Mouse (Mus musculus): ENCODE results near the gene 9430097D07Rik. TPM values are rescaled to one million over a fixed set of nuclear protein-coding genes. Genes with fewer than 3 reads are reported as not detected.

9430097D07Rik gene
- polyA plus RNA-seq, 1 experiment = not detected

DNA sequence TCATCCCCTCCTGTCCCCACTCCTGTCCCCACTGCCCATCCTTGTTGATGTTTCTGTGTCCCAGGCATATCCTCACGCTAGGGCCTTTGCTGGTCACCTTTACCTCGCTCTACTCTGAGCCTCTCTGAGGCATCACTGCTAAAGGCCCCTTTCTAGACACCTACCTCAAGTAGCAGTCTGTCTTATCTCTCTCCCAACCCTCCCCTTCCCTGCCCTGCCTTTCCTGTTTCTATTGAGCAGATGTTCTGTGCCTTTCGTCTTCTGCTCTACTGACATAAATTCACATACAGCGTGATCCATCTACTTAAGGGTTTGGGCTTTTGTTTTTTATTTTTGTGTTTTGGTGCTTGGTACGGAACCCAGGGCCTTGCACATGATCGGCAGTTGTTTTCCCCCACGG is 19.5 kb downstream of the 9430097D07Rik start:
- WGBS = 72% methylated on average over 7 of the region's 7 CpGs
- Histone ChIP-seq H3K27ac (ENCODE audit: insufficient read depth, low read depth, low read length) (0 out of 2 replicates have a peak overlapping the region, but pooled peaks have one; percentile 3), H3K4me1 (ENCODE audit: control insufficient read depth, insufficient read depth, low read length) (peaks cover 24% of the 10 kb centered on the region), H3K4me3 (ENCODE audit: insufficient read depth, low read depth, low read length) (no peak overlapping the region)
- no peak for TF ChIP-seq POLR2A (IDR thresholded peaks at IDR 0.05; ENCODE audit: insufficient read depth, low read depth, low read length)
- TF ChIP-seq CTCF (IDR thresholded peaks at IDR 0.05; ENCODE audit: insufficient read depth, low read depth, low read length) = no peak

DNA sequence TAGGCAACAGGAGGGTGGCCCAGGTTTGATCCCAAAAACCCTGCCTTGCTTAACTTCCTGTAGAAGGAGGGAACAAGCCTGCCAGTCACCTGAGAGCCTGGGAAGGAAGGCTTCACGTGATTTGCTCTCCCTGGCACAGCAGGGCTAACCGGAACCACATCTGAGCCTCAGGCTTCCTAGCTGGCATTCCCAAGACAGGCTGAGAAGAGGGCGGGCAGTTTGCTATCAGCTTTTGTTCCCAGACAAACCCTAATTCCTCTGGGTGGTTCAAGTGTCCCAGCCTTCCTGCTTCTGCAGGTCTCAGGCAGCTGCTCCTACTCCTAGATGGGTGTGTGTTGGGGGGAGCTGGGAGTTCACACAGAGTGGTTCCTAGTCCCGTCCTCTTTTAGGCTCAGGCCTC is 20.0 kb downstream of the 9430097D07Rik start:
- Histone ChIP-seq H3K4me1 (ENCODE audit: control insufficient read depth, insufficient read depth, low read length) (peaks cover 24% of the 10 kb centered on the region), H3K4me3 (ENCODE audit: insufficient read depth, low read depth, low read length) (no peak overlapping the region), H3K27ac (ENCODE audit: insufficient read depth, low read depth, low read length) (0 out of 2 replicates have a peak overlapping the region, but pooled peaks have one; percentile 3)
- 28% methylated on average over 4 of the region's 4 CpGs for WGBS
- TF ChIP-seq POLR2A (IDR thresholded peaks at IDR 0.05; ENCODE audit: insufficient read depth, low read depth, low read length) = no peak
- no peak for TF ChIP-seq CTCF (IDR thresholded peaks at IDR 0.05; ENCODE audit: insufficient read depth, low read depth, low read length)

DNA sequence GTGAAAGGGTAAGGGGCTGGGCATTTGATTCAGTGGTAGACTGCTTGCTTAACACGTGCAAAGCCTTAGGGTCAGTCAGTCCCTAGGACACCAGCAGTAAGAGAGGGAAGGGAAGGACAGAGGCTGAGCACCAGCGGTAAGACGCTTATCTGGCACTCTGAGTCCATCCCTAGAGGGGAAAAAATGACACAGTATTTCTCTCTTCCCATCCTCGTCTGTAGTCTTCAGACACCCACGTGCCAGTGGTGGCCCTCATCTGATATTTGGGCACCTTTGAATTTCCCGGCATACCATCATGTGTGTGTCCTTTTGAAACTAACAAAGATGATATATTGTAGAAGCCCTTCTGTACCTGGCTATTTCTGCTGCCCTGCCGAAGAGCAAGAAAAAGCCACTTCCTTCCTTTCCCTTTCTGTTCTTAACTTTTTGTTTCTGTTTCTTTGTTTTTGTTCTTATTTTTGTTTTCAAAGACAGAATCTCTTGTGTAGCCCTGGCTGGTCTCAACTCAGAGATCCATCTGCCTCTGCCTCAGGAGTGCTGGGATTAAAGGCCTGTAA is 21.8 kb downstream of the 9430097D07Rik start:
- Histone ChIP-seq H3K27ac (ENCODE audit: insufficient read depth, low read depth, low read length) (no peak overlapping the region), H3K4me1 (ENCODE audit: control insufficient read depth, insufficient read depth, low read length) (peaks cover 25% of the 10 kb centered on the region), H3K4me3 (ENCODE audit: insufficient read depth, low read depth, low read length) (no peak overlapping the region)
- no peak for TF ChIP-seq POLR2A (IDR thresholded peaks at IDR 0.05; ENCODE audit: insufficient read depth, low read depth, low read length)
- TF ChIP-seq CTCF (IDR thresholded peaks at IDR 0.05; ENCODE audit: insufficient read depth, low read depth, low read length) = no peak
- 82% methylated on average over 7 of the region's 7 CpGs for WGBS

DNA sequence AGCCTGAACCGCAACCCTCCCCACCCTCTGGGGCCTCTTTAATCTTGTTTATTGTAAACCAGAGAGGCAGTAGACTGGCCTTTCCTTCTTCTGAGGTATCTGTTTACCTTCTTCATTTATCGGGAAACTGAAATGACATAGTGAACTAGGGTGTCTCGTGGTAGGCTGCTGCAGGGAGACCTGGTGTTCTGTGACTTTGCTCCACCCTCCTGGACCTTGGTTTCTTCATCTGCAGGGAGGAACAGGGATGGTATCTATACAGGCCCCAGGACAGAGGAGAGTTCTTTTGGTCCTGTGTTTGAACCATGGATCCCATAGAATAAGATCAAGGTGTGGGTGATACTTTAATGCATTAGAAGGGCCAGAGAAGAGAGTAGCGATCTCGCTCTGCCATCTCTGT is 24.2 kb downstream of the 9430097D07Rik start:
- 91% methylated on average over 5 of the region's 5 CpGs for WGBS
- H3K4me3 ChIP-seq (ENCODE audit: insufficient read depth, low read depth, low read length) = no peak overlapping the region
- H3K27ac ChIP-seq (ENCODE audit: insufficient read depth, low read depth, low read length) = no peak overlapping the region
- TF ChIP-seq CTCF (IDR thresholded peaks at IDR 0.05; ENCODE audit: insufficient read depth, low read depth, low read length) (no peak), POLR2A (IDR thresholded peaks at IDR 0.05; ENCODE audit: insufficient read depth, low read depth, low read length) (no peak)
- H3K4me1 ChIP-seq (ENCODE audit: control insufficient read depth, insufficient read depth, low read length) = peaks cover 29% of the 10 kb centered on the region

DNA sequence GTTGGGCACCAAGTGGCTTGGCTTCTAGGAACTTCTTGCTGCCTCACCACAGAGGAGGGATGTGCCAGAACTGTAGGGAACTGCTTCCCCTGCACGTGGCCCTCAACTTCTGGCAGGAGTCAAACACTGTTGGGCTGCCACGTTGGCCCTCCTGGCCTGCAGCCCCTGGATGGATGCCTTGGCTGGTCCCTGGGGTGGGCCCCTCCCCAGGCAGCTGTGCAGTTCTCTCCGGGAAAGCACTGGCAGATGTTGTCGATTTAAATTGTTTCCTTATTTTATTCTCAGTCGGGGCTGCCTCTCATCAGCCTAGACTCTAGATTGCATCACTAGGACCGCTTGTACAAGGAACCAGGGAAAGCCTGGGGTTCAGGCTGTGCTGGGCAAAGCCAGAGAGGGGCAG is 25.7 kb downstream of the 9430097D07Rik start:
- TF ChIP-seq CTCF (IDR thresholded peaks at IDR 0.05; ENCODE audit: insufficient read depth, low read depth, low read length) (no peak), POLR2A (IDR thresholded peaks at IDR 0.05; ENCODE audit: insufficient read depth, low read depth, low read length) (no peak)
- Histone ChIP-seq H3K4me3 (ENCODE audit: insufficient read depth, low read depth, low read length) (no peak overlapping the region), H3K27ac (ENCODE audit: insufficient read depth, low read depth, low read length) (no peak overlapping the region), H3K4me1 (ENCODE audit: control insufficient read depth, insufficient read depth, low read length) (peaks cover 17% of the 10 kb centered on the region)
- 21% methylated on average over 6 of the region's 6 CpGs for WGBS

DNA sequence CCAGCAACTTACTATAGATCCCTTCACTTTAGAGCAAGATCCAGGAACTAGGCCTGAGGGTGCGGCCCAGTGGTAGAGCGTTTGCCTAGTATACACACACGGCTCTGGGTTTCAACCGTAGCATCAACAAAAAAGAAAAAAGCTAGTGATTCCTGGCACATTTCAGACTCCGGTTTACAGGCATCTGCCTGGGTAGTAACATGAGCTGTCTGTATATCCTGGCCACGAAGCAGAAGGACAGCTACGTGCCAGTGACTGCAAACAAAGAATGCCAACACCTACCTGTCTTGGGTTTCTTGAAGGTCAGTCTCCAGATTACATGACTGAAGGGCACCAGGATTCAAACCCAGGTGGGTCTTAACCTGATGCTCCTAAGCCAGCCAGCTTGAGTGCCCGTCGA is 26.3 kb downstream of the 9430097D07Rik start:
- WGBS = 88% methylated on average over 9 of the region's 9 CpGs
- TF ChIP-seq POLR2A (IDR thresholded peaks at IDR 0.05; ENCODE audit: insufficient read depth, low read depth, low read length) (no peak), CTCF (IDR thresholded peaks at IDR 0.05; ENCODE audit: insufficient read depth, low read depth, low read length) (no peak)
- no peak overlapping the region for H3K27ac ChIP-seq (ENCODE audit: insufficient read depth, low read depth, low read length)

DNA sequence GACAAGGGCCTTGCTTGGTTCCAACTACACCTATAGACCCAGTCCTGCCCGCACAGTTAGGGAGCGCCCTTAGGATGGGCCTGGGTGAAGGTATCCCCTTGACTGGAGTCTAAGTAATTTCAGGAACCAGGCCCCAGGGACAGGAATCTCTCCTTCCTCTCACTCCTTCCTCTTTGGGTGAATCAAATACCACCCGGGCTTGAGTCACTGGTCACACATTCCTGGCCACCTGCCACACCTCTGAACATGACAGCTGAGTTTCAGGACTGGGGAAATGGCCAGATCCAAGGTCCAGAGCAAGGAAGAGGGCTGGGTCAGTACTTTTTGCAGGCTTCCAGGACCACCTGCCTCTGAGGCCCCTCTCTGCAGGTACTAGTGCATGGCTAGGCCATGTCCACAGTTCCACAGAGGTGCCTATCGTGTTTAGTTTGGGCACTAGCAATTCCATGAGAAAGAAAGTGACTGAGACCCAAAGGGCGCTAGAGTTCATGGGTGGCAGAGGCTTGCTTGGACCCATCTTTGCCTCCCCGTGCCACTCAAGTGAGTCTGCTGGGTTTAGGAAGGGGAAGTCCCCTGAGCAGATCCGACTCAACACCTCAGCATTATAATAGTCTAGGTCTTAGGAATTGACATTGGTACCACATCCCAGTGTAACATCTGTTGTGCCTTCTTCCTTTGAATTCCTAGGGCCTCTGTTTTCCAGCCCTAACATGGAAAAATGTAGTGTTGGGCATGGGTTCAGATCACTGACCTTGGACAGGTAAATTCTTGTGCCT is 27.3 kb downstream of the 9430097D07Rik start:
- no peak overlapping the region for H3K27ac ChIP-seq (ENCODE audit: insufficient read depth, low read depth, low read length)
- WGBS = 91% methylated on average over 7 of the region's 7 CpGs
- TF ChIP-seq POLR2A (IDR thresholded peaks at IDR 0.05; ENCODE audit: insufficient read depth, low read depth, low read length) (no peak), CTCF (IDR thresholded peaks at IDR 0.05; ENCODE audit: insufficient read depth, low read depth, low read length) (no peak)
- H3K4me3 ChIP-seq (ENCODE audit: insufficient read depth, low read depth, low read length) = no peak overlapping the region
- peaks cover 17% of the 10 kb centered on the region for H3K4me1 ChIP-seq (ENCODE audit: control insufficient read depth, insufficient read depth, low read length)

More for the DNA sequence above, 26.3 kb downstream of the 9430097D07Rik start:
- Histone ChIP-seq H3K4me1 (ENCODE audit: control insufficient read depth, insufficient read depth, low read length) (peaks cover 17% of the 10 kb centered on the region), H3K4me3 (ENCODE audit: insufficient read depth, low read depth, low read length) (no peak overlapping the region)

DNA sequence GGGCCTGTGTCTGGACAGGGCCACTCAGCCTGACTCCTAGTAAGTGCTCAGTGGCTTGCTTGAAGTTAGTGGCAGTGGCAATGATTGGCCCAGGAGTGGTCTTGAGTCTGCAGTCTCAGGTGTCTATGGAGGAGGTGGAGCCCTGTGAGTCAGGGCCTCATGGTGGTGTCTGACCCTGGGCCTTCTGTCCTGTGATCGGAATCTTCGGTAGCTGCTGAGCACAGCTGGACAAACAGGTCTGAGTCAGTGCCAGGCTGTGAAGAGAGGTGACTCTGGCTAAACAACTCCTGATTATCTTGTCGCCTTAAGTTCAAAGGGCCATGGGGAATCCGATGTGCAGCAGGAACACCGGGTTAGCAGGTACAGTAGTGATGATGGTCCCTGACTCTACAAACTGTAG is 28.1 kb downstream of the 9430097D07Rik start:
- Histone ChIP-seq H3K4me3 (ENCODE audit: insufficient read depth, low read depth, low read length) (no peak overlapping the region), H3K27ac (ENCODE audit: insufficient read depth, low read depth, low read length) (no peak overlapping the region), H3K4me1 (ENCODE audit: control insufficient read depth, insufficient read depth, low read length) (peaks cover 17% of the 10 kb centered on the region)
- 89% methylated on average over 5 of the region's 5 CpGs for whole genome bisulfite sequencing
- no peak for TF ChIP-seq CTCF (IDR thresholded peaks at IDR 0.05; ENCODE audit: insufficient read depth, low read depth, low read length)
- no peak for TF ChIP-seq POLR2A (IDR thresholded peaks at IDR 0.05; ENCODE audit: insufficient read depth, low read depth, low read length)

DNA sequence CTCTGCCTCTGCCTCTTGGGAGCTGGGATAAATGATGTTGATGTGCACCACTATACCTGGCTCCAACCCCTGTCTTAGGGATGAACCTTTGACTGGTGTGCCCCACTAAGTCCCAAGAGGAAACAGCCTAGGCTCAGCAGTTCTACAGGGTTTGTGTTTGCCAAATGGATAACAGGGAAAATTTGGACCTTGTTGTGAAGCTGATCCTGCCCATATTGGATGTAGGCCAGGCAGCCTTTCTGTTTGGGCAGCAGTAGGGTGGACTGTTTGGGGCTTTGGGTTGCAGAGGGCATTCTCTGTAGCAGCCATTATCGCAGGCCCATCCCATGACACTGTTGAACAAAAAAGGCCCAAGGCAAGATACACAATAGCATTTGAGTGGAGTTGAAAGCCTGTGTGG is 28.5 kb downstream of the 9430097D07Rik start:
- H3K4me3 ChIP-seq (ENCODE audit: insufficient read depth, low read depth, low read length) = no peak overlapping the region
- peaks cover 17% of the 10 kb centered on the region for H3K4me1 ChIP-seq (ENCODE audit: control insufficient read depth, insufficient read depth, low read length)
- TF ChIP-seq CTCF (IDR thresholded peaks at IDR 0.05; ENCODE audit: insufficient read depth, low read depth, low read length) (no peak), POLR2A (IDR thresholded peaks at IDR 0.05; ENCODE audit: insufficient read depth, low read depth, low read length) (no peak)
- H3K27ac ChIP-seq (ENCODE audit: insufficient read depth, low read depth, low read length) = no peak overlapping the region
- 60% methylated on average over 1 of the region's 1 CpGs for WGBS

All from olfactory bulb, adult 2 months (tissue).